Mouse (Mus musculus): ENCODE data around the gene Grin2c.

DNA sequence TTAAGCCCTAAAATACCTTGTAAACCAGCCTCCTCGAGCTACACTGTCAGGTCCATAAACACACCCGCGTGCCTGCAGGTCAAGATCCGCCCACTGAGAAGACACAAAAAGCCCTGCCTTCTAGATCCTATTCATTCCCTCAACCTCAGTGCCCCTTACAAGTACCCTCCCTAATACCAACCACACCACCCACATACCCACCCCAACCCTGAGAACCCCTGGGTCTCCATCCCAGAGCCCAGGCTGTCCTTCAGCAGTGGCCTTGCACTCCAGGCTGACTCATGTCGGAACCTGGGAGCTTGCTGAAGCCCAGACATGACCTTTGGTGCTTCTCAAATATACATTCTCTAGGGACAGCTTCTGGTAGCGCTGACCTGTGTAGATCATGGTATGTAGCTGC lies 7.7 kb upstream of the Grin2c start:
- TF ChIP-seq POLR2A (IDR thresholded peaks at IDR 0.05; ENCODE audit: borderline replicate concordance, extremely low read depth, insufficient read depth, insufficient read length, poor library complexity, severe bottlenecking) (no peak), CTCF (IDR thresholded peaks at IDR 0.05; ENCODE audit: borderline replicate concordance, extremely low read depth, insufficient read depth, insufficient read length) (no peak)
